Mouse (Mus musculus) lung, postnatal 4 days (tissue): ENCODE measurements around the gene Ugcg.
A peak's percentile ranks its signal among the peaks of the same experiment; 100 is the strongest.

Source experiments
- DNase-seq, 2 experiments: peaks; one replicate each; pipeline ENCODE4 v3.0.0; 2021

Ugcg gene

DNA sequence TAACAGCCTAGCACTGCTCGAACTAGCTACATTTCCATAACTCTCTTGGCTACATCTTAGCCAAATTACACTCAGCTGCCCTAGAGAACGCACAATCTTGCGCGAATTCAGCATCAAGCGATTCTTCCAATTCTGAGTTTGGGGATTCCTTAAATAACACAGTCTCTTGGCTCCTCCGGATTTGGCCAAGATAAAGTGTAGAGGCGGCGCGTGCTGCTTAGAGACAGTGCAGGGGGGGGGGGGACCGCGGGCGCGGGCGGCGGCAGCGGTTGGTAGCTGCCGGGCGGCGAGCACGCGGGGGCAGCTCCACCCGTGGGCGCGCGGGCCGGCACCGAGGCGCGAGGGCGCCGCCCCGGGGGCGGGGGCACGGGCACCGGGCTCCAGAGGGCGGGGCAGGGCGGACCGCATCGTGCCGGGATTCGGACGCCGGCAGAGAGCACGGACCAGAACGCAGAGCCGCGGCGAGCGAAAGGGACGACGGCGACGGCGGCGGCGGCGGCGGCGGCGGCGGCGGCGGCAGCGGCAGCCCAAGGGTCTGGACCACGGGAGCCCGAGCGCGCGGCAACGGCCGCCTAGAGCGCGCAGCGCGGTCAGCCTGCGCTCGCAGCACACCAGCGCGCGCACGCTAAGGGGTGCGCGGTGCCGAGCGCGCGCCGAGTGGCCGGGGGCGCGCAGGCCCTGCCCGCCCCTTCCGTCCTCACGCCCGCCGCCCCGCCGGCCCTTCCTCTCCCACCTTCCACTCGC, at the start of gene Ugcg:
Gene Ugcg, plus strand, starts transcription at position 456 of the 744 bp plus-strand sequence.
- peak; percentile 82 to 90 for DNase-seq

DNA sequence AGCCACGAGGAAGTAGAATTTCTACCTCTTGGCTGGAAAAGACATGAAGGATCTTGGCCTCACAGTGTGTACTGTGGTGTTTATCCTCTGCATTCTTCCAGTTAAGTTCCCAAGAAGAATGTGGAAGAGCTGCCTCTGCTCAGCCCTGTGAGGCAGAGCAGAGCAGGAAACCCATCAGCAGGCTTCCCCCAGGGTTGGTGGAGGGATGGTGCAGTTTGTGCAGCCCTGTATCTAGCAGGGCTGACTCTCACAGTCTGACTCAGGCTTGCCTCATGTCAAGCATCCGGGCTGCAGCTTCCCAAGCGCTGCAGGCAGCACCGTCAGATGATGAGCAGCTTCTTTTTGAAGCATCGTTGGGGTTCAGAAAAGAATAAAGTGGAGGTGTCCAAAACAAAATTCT, 40.0 kb upstream of the Ugcg start:
- peak in 1 of 2 experiments; percentile 26 for DNase-seq

DNA sequence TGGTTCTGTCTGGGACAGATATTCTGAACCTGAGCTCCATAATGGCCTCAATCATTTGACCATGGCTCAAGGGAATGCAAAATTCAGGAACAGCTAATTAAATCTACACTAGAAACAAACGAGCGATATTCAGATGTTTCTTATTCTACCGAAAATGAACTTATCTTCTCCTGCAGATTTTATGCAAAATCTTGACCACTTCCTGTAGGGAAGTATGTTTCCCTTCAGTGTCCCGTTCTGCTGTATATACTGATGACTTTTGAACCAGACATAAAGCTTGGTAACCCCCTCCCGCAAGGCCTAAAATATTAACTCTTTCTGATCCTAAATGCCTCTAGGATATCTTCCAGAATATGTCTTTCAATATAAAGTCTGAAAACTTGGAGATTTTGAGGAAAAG, 38.1 kb upstream of the Ugcg start:
- DNase-seq, result no peak

DNA sequence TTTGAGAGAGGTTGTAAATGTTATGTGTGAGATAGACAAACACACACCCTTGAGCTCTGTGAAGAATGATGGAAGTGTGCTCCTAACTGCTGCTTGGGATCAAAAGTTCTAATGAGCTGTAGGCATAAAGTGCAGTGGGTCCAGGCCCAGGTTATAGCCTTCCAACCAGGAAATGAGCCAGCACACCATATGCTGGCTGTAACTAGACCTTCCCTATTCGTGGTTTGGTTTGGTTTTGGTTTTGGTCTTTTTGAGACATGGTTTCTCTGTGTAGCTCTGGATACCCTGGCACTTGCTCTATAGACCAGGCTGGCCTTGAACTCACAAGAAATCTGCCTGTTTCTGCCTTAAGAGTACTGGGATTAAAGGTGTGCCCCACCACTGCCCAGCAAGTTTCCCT, 37.1 kb upstream of the Ugcg start:
- DNase-seq, result no peak

GRCm38 (mm10) chr4:59156897-59157592, 32.0 kb upstream of the Ugcg start:
- peak in 1 of 2 experiments; percentile 47 for DNase-seq

DNA sequence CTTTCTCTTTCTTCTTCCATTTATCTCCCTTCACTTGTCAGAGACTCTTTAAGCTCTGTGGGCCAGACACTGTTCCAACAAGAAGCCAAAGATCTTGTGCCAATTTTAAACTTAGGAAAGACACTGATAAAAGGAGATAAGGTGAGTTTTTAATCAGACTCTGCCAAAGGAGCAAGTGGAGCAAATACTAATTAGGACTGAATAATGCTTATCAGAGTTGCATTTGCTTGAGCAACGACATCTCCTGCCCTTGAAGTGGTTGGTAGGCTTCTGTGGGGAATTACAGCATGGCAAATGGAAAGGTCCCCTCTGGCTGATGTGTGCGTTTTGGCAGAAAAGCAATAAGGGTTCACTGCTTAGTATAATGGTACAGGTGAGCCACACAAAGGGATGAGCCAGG, 31.4 kb upstream of the Ugcg start:
- DNase-seq, result no peak

- DNase-seq, result no peak
Measured at GRCm38 (mm10) chr4:59160289-59160688, 28.8 kb upstream of the Ugcg start.

- DNase-seq, result peak in 1 of 2 experiments; percentile 40
Measured at GRCm38 (mm10) chr4:59160959-59161670, 27.9 kb upstream of the Ugcg start.

DNA sequence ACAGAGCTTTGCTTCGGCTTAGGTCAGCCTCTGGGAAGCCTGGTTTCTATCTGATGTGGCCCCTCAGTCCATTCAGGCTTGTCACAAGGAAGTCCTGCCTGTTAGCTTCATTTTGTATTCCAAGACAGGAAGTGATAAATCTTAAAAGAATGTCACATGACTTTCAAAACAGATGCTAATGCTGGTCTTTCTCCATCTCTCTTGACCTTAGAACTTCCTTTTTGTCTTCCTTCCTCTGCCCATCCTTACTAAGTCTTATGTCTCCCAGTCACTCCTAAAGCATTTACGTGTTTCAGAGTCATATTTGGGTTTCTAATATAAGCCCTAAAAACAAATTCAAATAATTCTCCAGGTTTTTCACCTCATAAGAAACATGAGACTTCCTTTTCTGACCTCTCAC, 25.0 kb upstream of the Ugcg start:
- no peak for DNase-seq

DNA sequence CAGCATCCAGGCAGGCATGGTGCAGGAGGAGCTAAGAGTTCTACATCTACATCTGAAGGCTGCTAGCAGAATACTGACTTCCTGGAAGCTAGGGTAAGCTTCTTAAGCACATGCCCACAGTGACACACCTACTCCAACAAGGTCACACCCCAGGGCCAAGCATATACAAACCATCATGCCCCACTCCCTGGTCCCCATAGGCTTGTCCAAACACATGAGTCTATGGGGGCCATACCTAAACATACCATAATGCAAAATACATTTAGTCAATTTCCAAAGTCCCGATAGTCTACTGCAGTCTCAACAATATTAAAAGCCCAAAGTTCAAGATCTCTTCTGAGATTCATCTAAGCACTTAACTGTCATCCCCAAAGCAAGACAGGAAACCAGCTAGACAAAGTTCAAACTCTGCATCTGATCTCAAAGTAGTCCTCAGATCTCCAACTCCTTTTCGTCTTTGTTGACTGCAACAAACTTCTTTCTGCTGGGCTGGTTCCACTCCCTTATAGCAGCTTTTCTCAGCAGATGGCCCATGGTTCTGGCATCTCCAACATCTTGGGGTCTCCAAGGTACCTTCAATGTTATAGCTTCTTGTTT, 21.7 kb upstream of the Ugcg start:
- no peak for DNase-seq

DNA sequence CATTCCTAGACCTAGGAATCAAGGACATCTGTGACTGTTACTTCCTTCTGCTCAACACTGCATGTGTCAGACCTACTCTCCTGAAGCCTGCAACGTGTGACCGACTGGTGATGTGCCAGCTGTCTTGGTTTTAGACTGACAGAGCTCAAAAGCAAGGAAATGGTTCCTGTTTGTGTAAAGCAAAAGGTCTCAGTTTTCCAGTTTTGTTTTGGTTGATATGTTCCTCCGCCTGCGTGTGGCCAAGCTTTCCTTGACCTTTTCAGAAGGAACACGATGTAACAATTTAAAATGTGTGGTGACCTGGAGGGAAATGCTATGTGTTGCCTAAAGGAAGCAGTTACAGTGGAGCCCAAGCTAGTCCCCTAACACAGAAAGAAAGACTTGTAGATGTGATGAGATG, 19.1 kb upstream of the Ugcg start:
- DNase-seq, result no peak

GRCm38 (mm10) chr4:59172616-59173015, 16.4 kb upstream of the Ugcg start:
- no peak for DNase-seq

GRCm38 (mm10) chr4:59173181-59173922, 15.7 kb upstream of the Ugcg start:
- DNase-seq, result no peak

GRCm38 (mm10) chr4:59175003-59175402, 14.1 kb upstream of the Ugcg start:
- no peak for DNase-seq

GRCm38 (mm10) chr4:59175929-59176328, 13.1 kb upstream of the Ugcg start:
- DNase-seq, result no peak

DNA sequence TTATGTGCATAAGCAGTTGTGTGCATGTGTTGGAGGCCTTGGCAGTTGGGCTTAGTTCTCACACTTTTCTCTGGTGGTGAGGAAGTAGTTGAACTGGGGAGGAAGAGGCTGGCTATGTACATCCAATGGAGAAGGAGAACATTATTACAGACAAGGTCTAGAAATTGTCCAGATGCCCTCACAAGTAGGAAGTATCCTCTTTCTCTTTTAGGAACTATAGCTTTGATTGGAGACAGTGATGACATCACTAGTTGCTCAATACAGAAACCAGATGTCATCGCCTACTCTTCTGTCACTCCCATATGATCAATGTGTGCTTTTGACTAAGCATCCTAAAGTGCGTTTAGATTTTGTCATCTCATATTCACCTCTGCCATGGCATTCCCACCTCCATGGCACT, 11.5 kb upstream of the Ugcg start:
- no peak for DNase-seq

- no peak for DNase-seq
Measured at GRCm38 (mm10) chr4:59181320-59182271, 7.5 kb upstream of the Ugcg start.

GRCm38 (mm10) chr4:59185671-59186070, 3.4 kb upstream of the Ugcg start:
- DNase-seq, result no peak

DNA sequence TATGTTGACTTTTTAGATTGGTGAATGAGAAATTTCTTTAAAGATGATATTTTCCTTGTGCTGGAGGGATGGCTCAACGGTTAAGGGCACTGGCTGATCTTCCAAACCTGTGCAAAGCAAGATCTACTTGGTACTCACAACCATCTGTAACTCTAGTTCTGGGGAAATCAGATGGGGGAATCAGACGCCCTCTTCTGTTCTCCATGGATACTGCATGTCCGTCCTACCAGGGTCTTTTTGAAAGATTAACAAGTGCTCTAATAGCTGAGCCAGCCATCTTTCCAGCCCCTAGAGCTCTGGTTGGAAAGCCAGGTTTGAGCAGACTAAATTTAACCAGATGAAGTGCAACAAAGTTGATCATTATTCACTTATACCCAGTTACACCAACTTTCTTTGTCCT, 1.8 kb upstream of the Ugcg start:
- DNase-seq, result peak in 1 of 2 experiments; percentile 65

DNA sequence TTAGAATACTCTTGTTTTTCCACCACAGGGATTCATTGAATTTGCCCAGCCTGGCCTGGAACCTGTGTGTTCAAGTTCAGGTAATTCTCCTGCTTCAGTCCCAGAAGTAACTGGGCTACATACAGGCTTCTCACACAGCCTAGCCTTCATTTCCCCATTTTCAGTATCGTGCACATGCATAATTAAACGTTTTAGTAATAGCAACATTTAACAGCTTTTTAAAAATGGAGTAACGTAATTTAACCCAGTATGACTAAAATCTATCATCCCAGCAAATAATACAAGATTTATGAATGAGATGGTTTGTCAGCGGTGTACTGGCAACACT, 619 bp upstream of the Ugcg start:
- no peak for DNase-seq

DNA sequence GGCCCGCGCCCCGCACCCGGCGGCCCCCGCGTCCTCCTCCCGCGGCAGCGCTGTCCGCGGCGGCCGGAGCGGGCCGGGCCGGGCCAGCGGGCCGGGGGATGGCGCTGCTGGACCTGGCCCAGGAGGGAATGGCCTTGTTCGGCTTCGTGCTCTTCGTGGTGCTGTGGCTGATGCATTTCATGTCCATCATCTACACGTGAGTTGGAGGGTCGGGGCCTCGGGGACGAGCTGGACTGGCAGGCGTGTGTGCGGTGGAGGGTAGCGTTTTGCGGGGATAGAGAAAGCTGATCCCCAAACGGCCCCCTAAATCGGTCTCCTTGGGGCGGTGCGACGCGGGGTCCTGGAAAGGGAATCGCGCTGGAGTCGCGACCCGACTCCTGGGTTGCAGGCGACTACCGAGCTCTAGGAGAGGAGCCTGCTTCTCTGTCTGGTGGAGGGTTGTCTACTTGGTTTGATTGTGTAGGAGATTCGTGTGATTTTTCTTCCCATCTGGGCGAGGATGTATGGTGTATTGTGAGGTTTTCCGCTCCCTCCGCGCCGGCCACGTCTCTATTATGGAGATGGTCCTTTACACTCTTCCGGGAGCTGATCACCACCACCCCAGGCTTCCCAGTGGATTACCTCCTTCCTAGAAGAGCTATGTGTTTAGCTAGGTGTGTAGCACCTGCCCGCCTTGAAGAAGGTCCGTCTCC, 635 bp downstream of the Ugcg start:
- no peak for DNase-seq
